Mouse (Mus musculus) liver, embryonic 14.5 days (tissue): ENCODE results near the gene Adgrb3.

Experiments used
- CTCF ChIP-seq: IDR thresholded peaks from 2 replicates; pipeline ENCODE4 v1.5.1; 2016; ENCODE audit warnings: antibody characterized with exemption, low read depth, control low read depth
- EP300 ChIP-seq: IDR thresholded peaks from 2 replicates; pipeline ENCODE4 v1.6.1; 2016; ENCODE audit warnings: antibody characterized with exemption, low read depth

- no peak for TF ChIP-seq CTCF
- no peak for TF ChIP-seq EP300
Observed at GRCm38 (mm10) chr1:25419378-25419777, 410.1 kb downstream of the Adgrb3 start.
